Mouse (Mus musculus): Measurements from ENCODE around the gene Rtn4r. TPM values are rescaled to one million over a fixed set of nuclear protein-coding genes. Genes with fewer than 3 reads are reported as not detected.

Rtn4r gene
- polyA plus RNA-seq, 1 experiment from 2014 or later: 10.7 TPM

GRCm38 (mm10) chr16:18198365-18199098 lies 71.1 kb downstream of the Rtn4r start:
- no peaks in the 10 kb centered on the region for H3K36me3 ChIP-seq (ENCODE audit: control insufficient read depth, insufficient read depth, low read length)
- no peak overlapping the region for H3K9ac ChIP-seq (ENCODE audit: low read length)
- DNase-seq (ENCODE audit: low spot score): no peak
- no peak overlapping the region for H3K27ac ChIP-seq (ENCODE audit: low read depth, low read length)
- WGBS: 54% methylated on average over 10 of the region's 10 CpGs
- no peak overlapping the region for H3K4me3 ChIP-seq (ENCODE audit: low read depth, low read length)
- no peak overlapping the region for H3K4me2 ChIP-seq (ENCODE audit: low read depth)
- H3K4me1 ChIP-seq (ENCODE audit: control insufficient read depth, insufficient read depth, low read length): peaks cover 38% of the 10 kb centered on the region
- peak; percentile 24; the same call in 1 of the 2 replicates for ATAC-seq (ENCODE audit: insufficient read depth, low FRiP score, low TSS enrichment)
- H3K9me3 ChIP-seq (ENCODE audit: control insufficient read depth, low read length): no peaks in the 10 kb centered on the region
- H3K27me3 ChIP-seq (ENCODE audit: control insufficient read depth, insufficient read depth, low read length): no peaks in the 10 kb centered on the region

- Histone ChIP-seq H3K27ac (ENCODE audit: low read depth, low read length) (no peak overlapping the region), H3K4me1 (ENCODE audit: control insufficient read depth, insufficient read depth, low read length) (peaks cover 28% of the 10 kb centered on the region), H3K4me3 (ENCODE audit: low read depth, low read length) (no peak overlapping the region), H3K36me3 (ENCODE audit: control insufficient read depth, insufficient read depth, low read length) (no peaks in the 10 kb centered on the region), H3K4me2 (ENCODE audit: low read depth) (no peak overlapping the region), H3K9me3 (ENCODE audit: control insufficient read depth, low read length) (no peaks in the 10 kb centered on the region), H3K9ac (ENCODE audit: low read length) (no peak overlapping the region), H3K27me3 (ENCODE audit: control insufficient read depth, insufficient read depth, low read length) (no peaks in the 10 kb centered on the region)
- DNase-seq (ENCODE audit: low spot score) (no peak), ATAC-seq (ENCODE audit: insufficient read depth, low FRiP score, low TSS enrichment) (no peak)
- WGBS: 88% methylated on average over 2 of the region's 2 CpGs
Measured at GRCm38 (mm10) chr16:18200062-18200461, 72.6 kb downstream of the Rtn4r start.

- WGBS: 50% methylated on average over 1 of the region's 1 CpGs
- H3K4me1 ChIP-seq (ENCODE audit: control insufficient read depth, insufficient read depth, low read length): peaks cover 24% of the 10 kb centered on the region
- no peak for DNase-seq (ENCODE audit: low spot score)
- no peak for ATAC-seq (ENCODE audit: insufficient read depth, low FRiP score, low TSS enrichment)
- no peak overlapping the region for H3K4me2 ChIP-seq (ENCODE audit: low read depth)
- no peaks in the 10 kb centered on the region for H3K36me3 ChIP-seq (ENCODE audit: control insufficient read depth, insufficient read depth, low read length)
- H3K9me3 ChIP-seq (ENCODE audit: control insufficient read depth, low read length): no peaks in the 10 kb centered on the region
- H3K27ac ChIP-seq (ENCODE audit: low read depth, low read length): no peak overlapping the region
- no peaks in the 10 kb centered on the region for H3K27me3 ChIP-seq (ENCODE audit: control insufficient read depth, insufficient read depth, low read length)
- H3K9ac ChIP-seq (ENCODE audit: low read length): no peak overlapping the region
- no peak overlapping the region for H3K4me3 ChIP-seq (ENCODE audit: low read depth, low read length)
Measured at GRCm38 (mm10) chr16:18201620-18202019, 74.2 kb downstream of the Rtn4r start.

Small RNA genes lying within 50 kb of the gene (microRNA-seq; reads per million reads assigned to microRNA genes)
- gene Mir6366: not detected

Other genes starting within 250 kb of the Rtn4r start
- gene Gm20518, start 236.0 kb upstream of the Rtn4r start, polyA plus RNA-seq (2014; fragmentation: Nextera tagmentation; extraction: Ambion mirVana): 0.09 and 0.36 TPM in 2 replicates
- 0.05 and 0.08 TPM in 2 replicates for gene Tssk1, start 233.4 kb upstream of the Rtn4r start, polyA plus RNA-seq (2014; fragmentation: Nextera tagmentation; extraction: Ambion mirVana)
- gene Dgcr2, start 229.1 kb upstream of the Rtn4r start, polyA plus RNA-seq (2014; fragmentation: Nextera tagmentation; extraction: Ambion mirVana): 95.0 and 110 TPM in 2 replicates
- gene Tssk2, start 229.0 kb upstream of the Rtn4r start, polyA plus RNA-seq (2014; fragmentation: Nextera tagmentation; extraction: Ambion mirVana): 0.28 TPM in 1 of 2 replicates, not detected in the other
- gene Ess2, start 216.3 kb upstream of the Rtn4r start, polyA plus RNA-seq (2014; fragmentation: Nextera tagmentation; extraction: Ambion mirVana): 42.0 and 45.1 TPM in 2 replicates
- not detected in 2 replicates for gene Gsc2, start 212.6 kb upstream of the Rtn4r start, polyA plus RNA-seq (2014; fragmentation: Nextera tagmentation; extraction: Ambion mirVana)
- 127 and 131 TPM in 2 replicates for gene Slc25a1, start 199.4 kb upstream of the Rtn4r start, polyA plus RNA-seq (2014; fragmentation: Nextera tagmentation; extraction: Ambion mirVana)
- not detected in 2 replicates for gene Vpreb2, start 147.2 kb upstream of the Rtn4r start, polyA plus RNA-seq (2014; fragmentation: Nextera tagmentation; extraction: Ambion mirVana)
- gene Dgcr6, start 74.8 kb upstream of the Rtn4r start, polyA plus RNA-seq (2014; fragmentation: Nextera tagmentation; extraction: Ambion mirVana): 142 and 147 TPM in 2 replicates
- 8.6 and 10.3 TPM in 2 replicates for gene Prodh, start 37.4 kb upstream of the Rtn4r start, polyA plus RNA-seq (2014; fragmentation: Nextera tagmentation; extraction: Ambion mirVana)
- gene Ccdc188, start 90.2 kb downstream of the Rtn4r start, polyA plus RNA-seq (2014; fragmentation: Nextera tagmentation; extraction: Ambion mirVana): not detected in 2 replicates
- gene Zdhhc8, start 107.5 kb downstream of the Rtn4r start, polyA plus RNA-seq (2014; fragmentation: Nextera tagmentation; extraction: Ambion mirVana): 13.1 and 13.6 TPM in 2 replicates
- gene Trmt2a, start 121.0 kb downstream of the Rtn4r start, polyA plus RNA-seq (2014; fragmentation: Nextera tagmentation; extraction: Ambion mirVana): 92.9 and 93.9 TPM in 2 replicates
- 953 and 1,053 TPM in 2 replicates for gene Ranbp1, start 121.1 kb downstream of the Rtn4r start, polyA plus RNA-seq (2014; fragmentation: Nextera tagmentation; extraction: Ambion mirVana)
- 3.6 and 9.2 TPM in 2 replicates for gene Gm49776, start 130.7 kb downstream of the Rtn4r start, polyA plus RNA-seq (2014; fragmentation: Nextera tagmentation; extraction: Ambion mirVana)
- gene Dgcr8, start 161.6 kb downstream of the Rtn4r start, polyA plus RNA-seq (2014; fragmentation: Nextera tagmentation; extraction: Ambion mirVana): 34.0 and 40.9 TPM in 2 replicates
- gene Tango2, start 220.5 kb downstream of the Rtn4r start, polyA plus RNA-seq (2014; fragmentation: Nextera tagmentation; extraction: Ambion mirVana): 43.4 and 49.8 TPM in 2 replicates
- 81.6 and 82.2 TPM in 2 replicates for gene Arvcf, start 220.5 kb downstream of the Rtn4r start, polyA plus RNA-seq (2014; fragmentation: Nextera tagmentation; extraction: Ambion mirVana)

All from neural tube, embryonic 11.5 days (tissue).